Mouse (Mus musculus): ENCODE results near the gene Ndufa12.
A peak's percentile ranks its signal among the peaks of the same experiment; 100 is the strongest.

Gene Ndufa12

DNA sequence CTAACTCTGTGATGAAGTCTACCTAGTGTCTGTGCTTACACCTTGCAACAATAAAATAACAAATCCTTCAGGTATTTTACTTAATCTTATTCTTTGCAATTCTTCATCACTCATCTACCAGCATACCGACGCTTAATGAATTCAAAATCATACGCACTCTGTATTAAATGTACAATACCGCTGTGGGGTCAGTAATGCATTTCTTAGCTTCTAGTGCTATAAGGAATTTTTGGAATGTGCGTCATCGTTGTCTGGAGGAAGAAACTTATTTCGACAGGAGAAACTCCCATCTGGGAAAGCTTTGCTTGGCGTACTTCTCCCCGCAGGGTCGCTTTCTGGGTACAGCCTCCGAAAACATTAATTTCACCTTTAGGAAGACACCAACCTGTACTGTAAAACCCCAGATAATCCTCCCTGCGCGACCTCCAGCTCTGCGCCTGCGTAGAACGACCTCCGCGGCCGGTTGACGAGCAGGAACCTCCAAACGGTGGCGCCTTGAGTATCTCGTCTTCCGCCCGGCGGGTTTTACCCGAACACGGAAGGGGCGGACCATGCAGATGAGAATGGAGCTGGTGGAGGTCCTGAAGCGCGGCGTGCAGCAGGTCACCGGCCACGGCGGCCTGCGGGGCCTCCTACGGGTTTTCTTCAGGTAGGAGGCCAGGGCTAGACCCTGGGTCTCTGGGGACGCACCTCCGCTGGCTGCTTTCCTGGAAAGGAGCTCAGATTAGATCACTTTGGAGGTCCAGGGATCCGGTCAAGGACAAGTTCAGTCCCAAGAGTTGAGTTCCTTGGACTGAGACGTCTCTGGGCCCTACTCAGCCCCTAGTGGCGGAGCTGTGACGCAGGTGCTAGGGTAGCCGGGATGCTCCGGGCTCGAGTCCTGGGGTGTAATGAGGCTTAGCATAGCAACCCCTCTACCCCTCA, at the start of gene Ndufa12:
TSS of gene Ndufa12 (plus strand) at position 239 of the 924 bp plus-strand sequence.
- DNase-seq (ENCODE audit: low read depth): peak; percentile 95

DNA sequence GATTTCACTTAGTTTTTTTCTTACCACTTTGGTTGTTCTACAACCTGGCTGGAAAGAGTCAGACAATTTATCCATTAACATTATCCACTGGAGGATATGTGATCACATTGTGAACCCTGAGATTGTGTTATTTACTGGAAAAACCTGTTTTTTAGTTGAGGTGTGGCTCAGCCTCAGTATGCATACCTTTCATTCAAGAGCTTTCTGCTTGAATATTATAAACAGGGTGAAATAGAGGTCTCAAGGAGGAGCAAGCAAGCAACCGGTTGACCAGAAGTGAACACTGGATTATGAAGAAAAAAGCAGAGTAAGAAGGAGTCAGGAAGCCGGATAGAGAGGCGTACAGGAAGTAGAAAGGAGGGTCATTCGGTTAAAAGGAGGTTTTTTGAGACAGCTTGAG, 47.0 kb upstream of the Ndufa12 start:
- no peak for DNase-seq (ENCODE audit: low read depth)

DNA sequence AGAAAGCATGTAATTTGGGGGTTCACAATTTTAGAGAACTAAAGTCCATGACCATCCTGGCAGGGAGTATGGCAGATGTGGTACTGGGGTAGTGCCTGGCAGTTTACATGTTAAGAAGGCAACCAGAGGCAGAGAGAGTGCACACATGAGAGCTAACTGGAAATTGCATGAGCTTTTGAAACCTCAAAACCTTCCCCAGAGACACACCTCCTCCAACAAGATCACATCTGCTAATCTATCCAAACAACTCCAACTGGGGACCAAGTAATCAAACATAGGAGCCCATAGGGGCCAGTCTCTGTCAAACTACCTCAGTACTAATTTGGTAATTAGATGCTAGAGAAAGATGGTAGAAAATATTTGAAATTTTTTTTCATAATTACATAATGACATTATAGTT, 44.7 kb upstream of the Ndufa12 start:
- no peak for DNase-seq (ENCODE audit: low read depth)

DNA sequence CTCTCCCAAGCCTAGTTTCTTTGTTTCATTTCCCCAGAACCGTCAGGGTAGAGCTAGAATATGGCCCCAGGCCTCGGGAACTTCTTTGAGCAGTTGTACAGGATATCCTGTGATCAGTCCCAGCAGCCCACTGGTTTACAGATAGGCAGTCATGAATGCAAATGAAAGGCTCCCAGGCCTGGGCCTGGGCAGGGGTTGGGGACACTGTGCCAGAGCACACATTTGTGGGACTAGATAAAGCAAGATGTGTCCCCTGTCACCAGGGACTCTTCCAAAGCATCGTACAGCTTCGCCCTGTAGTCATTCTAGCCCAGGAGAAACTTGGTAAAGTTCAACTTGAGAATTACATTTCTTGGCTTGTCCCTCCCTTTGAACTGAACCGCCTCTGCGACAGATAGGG, 39.6 kb upstream of the Ndufa12 start:
- no peak for DNase-seq (ENCODE audit: low read depth)

DNA sequence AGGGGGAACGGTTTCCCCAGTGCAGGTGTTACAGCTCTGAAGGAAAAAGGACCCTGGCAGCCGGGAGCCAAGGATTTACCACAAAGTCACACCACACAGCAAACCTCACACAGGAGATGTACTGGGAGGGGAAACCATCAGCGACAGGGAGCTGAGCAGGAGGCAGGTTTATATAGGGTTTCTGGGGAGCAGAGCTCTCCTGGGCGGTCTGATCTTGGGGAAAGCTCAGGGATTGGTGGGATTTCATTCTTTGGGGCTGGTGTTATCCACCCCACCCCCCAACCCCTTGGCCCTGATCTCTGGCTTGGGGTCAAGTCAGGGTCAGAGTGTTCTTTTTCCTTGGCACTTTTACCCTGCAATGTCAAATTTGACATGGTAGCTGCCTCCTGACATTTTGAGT, 39.1 kb upstream of the Ndufa12 start:
- DNase-seq (ENCODE audit: low read depth): no peak

DNA sequence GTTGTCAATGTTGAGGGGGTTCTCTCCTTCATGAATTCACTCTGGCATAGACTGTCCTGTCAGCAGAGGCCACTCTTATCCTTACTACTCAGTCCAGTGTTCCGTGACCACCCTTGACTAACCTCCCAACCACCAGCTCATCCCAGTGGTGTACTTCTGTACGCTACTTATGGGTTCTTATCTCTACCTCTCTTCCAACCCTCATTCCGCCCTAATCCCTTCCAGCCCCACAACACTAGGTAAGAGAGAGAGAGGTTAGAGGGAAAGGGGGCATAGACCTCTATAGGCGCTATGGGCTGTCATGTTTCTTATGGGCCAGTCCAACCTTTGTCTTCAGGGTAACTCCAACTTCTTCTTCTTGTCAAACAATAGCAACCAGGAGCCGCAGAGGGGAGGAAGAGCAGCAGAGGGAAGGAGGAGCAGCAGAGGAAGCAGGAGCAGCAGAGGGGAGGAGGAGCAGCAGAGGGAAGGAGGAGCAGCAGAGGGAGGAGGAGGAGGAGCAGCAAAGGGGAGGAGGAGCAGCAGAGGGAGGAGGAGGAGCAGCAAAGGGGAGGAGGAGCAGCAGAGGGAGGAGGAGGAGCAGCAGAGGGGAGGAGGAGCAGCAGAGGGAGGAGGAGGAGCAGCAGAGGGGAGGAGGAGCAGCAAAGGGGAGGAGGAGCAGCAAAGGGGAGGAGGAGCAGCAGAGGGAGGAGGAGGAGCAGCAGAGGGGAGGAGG, 37.3 kb upstream of the Ndufa12 start:
- DNase-seq (ENCODE audit: low read depth): no peak

DNA sequence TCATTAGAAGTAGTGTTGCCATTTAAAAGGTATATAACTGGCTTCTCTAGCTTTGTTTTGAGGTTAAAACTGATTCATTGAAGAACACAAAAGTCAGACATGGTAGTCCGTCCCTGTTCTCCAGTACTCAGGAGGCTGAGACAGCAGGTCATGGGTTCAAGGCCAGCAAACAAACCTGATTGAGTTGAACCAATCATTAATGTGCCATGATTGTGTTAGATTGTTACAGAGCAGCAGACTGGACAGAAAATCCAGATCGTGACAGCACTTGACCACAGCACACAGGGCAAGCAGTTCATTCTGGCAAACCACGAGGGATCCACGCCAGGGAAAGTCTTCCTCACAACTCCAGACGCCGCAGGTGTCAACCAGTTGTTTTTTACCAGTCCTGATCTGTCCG, 36.5 kb upstream of the Ndufa12 start:
- no peak for DNase-seq (ENCODE audit: low read depth)

DNA sequence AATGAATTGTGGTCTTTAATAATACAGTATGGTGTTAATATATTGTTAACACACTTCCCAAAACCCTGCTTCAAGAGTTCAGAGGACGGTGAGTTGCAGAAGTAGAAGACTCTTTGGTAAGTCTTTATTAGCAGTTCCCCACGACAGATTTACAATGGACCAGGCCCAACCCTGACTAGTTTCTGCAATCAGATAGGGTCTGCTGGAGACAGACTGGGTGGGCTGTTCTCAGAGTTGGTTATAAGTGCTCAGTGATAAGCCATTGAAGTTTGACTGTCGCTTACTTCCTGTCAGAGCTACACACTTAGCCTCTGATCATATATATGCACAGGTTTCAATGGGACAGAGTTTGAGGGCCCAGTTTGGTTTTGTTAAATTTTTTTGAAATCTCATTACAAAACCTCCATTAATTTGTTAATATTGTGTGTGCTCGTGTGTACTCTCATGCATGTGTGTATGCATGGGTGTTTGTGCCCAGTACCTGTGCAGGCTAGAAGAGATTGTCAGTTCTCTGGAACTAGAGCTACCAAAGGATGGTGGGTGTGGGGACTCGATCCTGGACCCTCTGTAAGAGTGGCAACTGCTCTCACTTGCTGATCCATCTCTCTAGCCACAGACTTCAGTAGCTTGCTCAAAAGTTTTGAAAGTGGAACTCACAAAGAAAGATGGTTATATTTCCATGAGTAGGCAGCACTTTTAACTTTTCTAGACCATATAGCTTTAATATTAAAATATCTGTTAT, 34.2 kb upstream of the Ndufa12 start:
- DNase-seq (ENCODE audit: low read depth): no peak

DNA sequence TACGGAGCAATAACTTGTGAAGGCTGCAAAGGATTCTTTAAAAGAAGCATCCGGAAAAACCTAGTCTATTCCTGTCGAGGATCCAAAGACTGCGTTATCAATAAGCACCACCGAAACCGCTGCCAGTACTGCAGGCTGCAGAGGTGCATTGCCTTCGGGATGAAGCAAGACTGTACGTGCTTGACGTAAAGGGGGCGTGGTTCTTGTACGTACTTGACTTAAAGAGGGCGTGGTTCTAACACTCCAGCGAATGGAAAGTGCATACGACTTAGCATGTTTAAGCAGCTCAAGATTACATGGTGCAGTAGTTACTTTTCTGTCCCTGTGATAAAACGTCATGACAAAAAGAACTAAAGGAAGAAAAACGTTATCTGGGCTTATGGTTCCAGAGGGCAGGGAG, 33.1 kb upstream of the Ndufa12 start:
- no peak for DNase-seq (ENCODE audit: low read depth)

DNA sequence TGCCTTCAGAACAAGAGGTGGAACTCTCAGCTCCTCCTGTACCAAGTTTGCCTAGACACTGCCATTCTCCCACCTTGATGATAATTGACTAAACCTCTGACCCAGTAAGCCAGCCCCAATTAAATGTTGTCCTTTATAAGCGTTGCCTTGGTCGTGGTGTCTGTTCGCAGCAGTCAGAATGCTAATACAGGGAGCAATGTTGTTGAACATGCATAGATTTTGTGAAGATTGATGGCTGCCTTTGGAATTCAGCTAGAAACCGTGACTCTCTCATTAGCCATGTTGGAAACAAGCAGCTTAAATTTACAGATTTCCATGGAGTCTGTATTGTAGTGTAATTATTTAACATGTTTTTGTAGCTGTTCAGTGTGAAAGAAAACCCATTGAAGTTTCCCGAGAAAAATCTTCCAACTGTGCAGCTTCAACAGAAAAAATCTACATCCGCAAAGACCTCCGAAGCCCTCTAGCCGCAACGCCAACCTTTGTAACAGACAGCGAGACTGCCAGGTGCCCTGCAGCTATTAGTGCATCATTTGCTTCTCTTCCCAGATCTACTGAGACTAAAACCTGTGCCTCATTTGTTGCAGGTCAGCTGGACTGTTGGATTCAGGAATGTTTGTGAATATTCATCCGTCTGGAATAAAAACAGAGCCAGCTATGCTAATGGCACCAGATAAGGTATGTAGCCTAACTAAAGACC, 31.3 kb upstream of the Ndufa12 start:
- no peak for DNase-seq (ENCODE audit: low read depth)

DNA sequence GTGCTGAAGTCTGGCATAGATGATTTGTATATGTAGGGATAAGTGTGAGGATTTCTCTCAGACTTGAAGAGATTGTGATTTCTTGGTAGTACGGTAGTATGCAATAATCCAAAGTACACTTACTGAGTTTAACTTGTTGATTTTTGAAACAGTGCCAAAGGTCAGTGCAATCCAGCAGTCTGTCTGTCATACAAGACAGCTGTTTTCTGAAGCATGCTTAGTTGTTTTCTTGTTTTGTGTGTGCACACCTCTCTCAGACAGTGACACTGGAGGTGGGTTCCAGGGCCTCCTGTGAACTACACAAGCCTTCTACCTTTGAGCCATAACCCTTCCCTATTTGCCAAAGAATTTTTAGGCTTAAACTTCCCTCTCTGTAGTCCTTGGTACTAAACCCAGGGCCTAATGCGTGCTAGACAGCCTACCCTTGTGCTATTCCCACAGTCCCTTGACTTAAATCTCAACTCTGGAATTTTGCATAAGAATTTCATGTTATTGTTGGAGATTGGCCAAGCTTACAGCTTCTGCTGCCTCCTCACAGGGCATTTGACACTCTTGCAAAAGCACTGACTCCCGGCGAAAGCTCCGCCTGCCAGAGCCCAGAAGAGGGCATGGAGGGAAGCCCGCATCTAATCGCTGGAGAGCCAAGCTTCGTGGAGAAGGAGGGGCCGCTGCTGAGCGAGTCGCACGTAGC, 26.9 kb upstream of the Ndufa12 start:
- DNase-seq (ENCODE audit: low read depth): no peak

DNA sequence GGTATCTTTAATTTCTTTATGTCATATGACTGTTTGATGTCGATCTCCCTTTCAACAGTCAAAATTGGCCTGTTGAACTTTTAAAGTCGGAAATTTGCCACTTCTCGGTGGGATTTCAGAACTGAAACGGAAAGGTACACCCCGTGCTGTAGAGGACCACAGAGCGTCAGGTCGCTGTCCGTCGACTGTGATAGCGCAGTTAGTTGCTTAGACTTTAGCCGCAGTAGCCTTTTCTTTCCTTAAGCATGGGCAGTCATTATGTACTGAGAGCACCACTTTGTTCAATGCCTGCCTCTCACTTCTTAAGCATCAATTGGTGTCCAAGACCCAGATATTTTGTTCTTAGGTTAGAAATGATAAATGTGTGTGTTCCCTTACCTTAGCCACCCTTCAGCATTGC, 26.4 kb upstream of the Ndufa12 start:
- DNase-seq (ENCODE audit: low read depth): no peak

DNA sequence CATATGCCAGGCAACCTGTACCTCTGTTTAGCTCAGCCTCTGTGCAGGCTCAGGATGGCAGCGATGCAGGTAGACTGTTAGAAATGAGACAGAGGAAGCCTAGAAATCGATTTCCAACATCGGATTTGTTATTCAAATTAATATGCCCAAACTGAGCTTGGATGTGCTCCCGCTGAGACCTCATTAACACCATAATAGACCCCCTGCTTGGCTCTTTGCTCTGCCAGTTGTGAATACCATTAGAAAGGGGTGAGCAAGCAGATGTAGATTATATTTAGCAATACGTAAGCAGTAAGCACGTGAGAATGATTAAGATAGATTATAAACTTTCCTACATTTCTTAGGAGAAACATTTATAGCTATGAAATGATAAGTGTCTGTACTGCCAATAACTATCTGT, 25.8 kb upstream of the Ndufa12 start:
- DNase-seq (ENCODE audit: low read depth): no peak

DNA sequence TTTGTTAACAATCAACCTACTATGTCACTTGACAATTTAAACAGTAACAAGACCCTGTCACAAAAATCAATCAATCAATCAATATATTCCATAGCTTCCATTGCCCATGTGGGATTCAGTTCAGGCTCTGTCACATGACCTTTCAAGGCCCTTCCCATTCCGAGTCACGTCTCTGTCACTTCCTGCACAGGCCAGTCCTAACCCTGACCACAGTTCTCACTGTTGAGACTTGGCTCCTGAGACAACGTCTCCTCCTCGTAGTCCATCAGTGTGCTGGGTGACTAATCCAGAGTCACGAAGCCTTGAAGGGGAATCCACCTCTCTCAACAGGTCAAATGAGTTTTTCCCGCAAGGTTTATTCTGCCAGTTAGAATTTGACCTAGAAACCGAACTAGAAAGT, 23.9 kb upstream of the Ndufa12 start:
- DNase-seq (ENCODE audit: low read depth): peak; percentile 82

DNA sequence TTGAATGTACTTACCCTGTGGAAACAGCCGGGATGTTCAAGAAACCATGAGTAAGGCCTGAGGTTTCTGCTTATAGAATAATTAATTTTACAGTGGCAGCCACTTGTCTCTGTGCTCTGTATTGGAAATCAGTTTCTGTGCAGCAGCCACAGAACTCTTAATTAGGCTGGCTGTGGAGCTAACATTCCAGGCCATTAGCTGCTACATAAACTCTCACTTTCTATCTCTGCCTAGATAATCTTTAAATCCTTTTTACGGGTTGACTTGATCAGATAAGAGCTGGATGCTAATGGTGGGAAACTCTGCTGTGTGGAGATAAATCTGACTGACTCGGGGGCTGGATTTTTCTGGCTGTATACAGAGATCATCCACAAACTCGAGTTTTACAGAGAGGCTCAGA, 15.3 kb upstream of the Ndufa12 start:
- peak; percentile 41 for DNase-seq (ENCODE audit: low read depth)

DNA sequence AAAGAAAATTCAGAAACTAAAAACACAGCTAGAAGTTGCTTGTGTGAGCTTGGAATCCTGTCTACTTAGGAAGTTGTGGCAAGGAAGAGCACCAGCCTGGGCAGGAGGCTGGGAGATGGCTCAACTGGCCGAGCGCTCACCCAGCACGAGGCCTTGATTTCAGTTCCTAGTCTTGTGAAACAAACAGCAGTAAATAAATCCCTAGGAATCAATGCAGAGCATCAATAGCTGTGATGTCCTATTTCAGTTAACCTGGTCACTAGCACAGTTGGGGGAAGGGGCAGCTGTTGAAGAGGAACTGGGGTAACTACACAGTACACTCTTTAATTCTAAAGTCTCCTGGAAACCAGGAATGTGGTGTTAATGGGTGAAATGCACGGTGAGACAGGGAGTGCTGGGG, 6.5 kb downstream of the Ndufa12 start:
- DNase-seq (ENCODE audit: low read depth): no peak

DNA sequence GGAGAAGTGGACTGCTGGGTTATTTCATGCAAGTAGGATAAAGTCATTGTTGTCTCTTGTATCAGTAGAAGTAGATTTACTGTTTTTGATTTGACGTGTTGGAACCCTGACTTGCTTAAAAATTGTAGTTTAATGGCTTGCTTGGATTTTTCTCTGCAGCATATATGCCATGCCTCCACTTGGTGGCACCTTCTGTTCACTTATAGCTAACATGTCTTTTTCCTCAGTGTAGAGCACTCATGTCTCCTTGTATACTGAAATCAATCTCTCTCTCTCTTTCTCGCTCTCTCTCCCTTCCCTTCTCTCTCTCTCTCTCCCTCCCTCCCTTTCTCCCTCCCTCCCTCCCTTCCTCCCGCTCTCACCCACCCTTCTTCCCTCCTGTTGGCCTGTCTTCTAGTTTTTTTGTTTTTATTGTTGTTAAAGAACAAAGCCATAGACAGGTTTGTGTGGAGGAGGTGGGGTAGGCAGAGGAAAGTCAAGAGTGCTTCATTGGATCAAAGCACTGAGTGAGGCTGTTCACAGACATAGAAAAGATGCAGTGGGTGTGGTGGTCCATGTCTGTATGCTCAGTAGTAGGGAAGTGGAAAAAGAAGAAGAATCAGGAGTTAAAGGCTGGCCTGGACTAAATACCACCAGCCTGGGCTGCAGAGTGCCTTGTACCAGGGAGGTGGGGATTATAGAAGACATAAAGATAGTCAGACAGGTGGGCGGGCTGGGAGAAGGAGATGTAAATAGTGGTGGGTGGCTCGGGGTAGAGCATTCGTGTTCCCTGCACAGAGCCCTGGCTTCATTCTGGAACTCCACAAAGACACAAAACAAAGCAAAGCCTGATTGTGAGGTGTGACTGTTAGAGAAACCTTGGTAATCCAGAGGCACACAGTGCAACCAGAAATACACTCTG, 12.4 kb downstream of the Ndufa12 start:
- peak; percentile 17 for DNase-seq (ENCODE audit: low read depth)

DNA sequence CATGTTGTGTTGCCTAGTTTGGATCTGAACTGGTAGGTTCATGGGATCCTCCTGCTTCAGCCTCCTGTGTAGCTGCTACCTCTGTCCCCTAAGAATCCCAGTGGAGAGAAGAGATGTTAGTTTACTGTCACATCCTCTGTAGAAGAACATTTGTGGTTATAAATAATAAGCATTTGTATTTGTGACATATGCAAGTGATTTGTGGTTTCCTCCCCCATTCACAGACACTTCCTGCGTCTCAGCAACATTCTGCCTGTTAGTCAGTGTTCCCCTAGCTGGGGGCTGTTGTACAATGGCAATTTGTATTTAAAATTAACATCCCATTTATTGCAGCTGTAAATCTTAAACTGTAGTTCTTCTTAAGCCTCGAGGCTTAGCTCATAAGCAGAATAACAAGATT, 13.2 kb downstream of the Ndufa12 start:
- peak; percentile 32 for DNase-seq (ENCODE audit: low read depth)

DNA sequence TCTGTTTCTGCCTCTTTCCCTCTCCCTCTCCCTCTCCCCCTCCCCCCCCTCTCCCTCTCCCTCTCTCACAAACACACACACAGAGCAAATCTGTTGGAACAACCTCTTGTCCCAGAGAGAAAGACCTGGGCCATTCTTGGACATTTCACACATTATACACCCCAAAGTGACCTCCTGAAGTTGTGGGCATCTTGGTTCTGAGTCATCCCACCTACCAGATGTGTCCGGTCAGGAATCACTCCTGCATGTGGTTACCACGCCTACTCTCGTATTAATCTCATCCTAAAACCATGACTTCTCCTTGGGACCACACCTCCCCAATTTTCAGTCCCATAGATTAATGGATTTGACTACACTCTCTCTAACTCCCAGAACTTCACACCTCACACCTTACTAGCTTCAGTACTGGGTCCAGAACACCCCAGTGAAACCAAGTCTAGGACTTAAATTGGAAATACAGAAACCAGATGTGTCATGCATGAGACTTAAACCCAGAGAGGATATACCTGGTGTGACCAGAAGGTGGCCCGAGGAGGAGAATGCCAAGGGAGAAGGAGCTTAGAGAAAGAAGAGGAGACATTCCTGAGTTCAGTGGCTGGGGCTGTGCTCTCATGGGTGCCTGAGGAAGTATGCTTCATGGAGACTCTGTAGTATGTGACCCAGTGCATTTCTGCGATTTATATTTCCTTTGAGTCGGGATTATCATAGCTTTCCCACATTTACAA, 26.7 kb downstream of the Ndufa12 start:
- DNase-seq (ENCODE audit: low read depth): peak; percentile 51

All from 416B (cell line).